In the genomic region with DNA sequence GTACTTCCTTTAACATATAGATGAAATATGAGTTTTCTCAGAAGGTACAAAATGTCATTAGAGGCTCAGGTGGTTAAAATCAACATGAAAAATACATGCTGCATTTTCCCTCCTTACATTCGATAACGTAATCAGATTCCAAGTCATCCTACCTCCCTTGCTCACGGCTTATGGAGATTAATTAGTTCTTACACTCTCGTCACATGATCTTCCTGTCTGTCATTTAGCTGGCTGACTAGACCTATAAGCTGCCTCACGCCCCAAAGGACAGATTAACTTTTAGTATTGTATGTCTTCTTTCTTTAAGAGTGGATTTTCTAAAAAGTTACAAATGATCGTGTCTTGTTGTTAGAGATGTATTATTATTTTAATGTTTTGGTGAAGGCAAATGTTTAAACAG, we compare ENCODE assay signal across 29 mouse cellular contexts.
DNase-seq lines count a peak whose midpoint lies in the region; ATAC-seq lines count a peak whose summit lies in the region.
"Had no signal": no experiment of that assay in that cellular context is flagged by ENCODE, and none has a peak within 500 bp of the region (broad histone marks: within the 10 kb centered on the region; RNA-seq: fewer than 3 reads in every experiment).

No protein-coding gene starts in this region.

- DNase-seq in embryonic facial prominence, embryonic 14.5 days (ENCODE audit: low spot score): peak; percentile 52
- DNase-seq in embryonic facial prominence, embryonic 10.5 days (ENCODE audit: low spot score): no peak
- DNase-seq in hindbrain, embryonic 11.5 days (ENCODE audit: low spot score): peak; percentile 4
- no peak for DNase-seq in neural tube, embryonic 10.5 days (ENCODE audit: extremely low spot score, low spot score)
- no peak for DNase-seq in thymus, postnatal 10 days (ENCODE audit: low spot score in 2 of 2)
- DNase-seq: adrenal gland, adult 8-10 months; cerebellum, adult 8-10 months; cerebellum, postnatal 25 days; gastrocnemius, postnatal 14 days; heart, postnatal 4 days; kidney, adult 18-20 months; kidney, postnatal 4 days; left cerebral cortex, postnatal 4 days; liver, postnatal 0 days; lung, postnatal 36 days; right cerebral cortex, adult 18-20 months; spleen, adult 18-20 months; thymus, adult 18-20 months; thymus, postnatal 36 days had no signal

- no peak overlapping the region for H3K4me2 ChIP-seq in embryonic facial prominence, embryonic 14.5 days (ENCODE audit: low read depth, low read length)
- H3K4me2 ChIP-seq in hindbrain, embryonic 11.5 days (replicated peaks; ENCODE audit: low read depth, low read length): no peak overlapping the region
- no peak overlapping the region for H3K4me2 ChIP-seq in hindbrain, embryonic 16.5 days (ENCODE audit: low read length)
- H3K4me2 ChIP-seq in neural tube, embryonic 14.5 days (ENCODE audit: low read depth, low read length): no peak overlapping the region
- H3K4me2 ChIP-seq: heart, embryonic 11.5 days; hindbrain, embryonic 14.5 days; liver, embryonic 12.5 days; midbrain, embryonic 15.5 days; neural tube, embryonic 13.5 days had no signal

- WGBS in embryonic facial prominence, embryonic 14.5 days: 52% methylated on average over 6 of the region's 6 CpGs
- 59% methylated on average over 6 of the region's 6 CpGs for WGBS in embryonic facial prominence, embryonic 10.5 days
- 55% methylated on average over 6 of the region's 6 CpGs for WGBS in hindbrain, embryonic 11.5 days
- WGBS in hindbrain, embryonic 16.5 days: 39% methylated on average over 6 of the region's 6 CpGs
- 41% methylated on average over 6 of the region's 6 CpGs for WGBS in neural tube, embryonic 14.5 days

- ATAC-seq in embryonic facial prominence, embryonic 14.5 days (ENCODE audit: low read depth): 0 out of 2 replicates have a peak, but pooled peaks have one; percentile 55
- ATAC-seq in hindbrain, embryonic 11.5 days (ENCODE audit: low FRiP score): peak; percentile 55; the same call in 1 of the 2 replicates
- no peak for ATAC-seq in hindbrain, embryonic 16.5 days
- peak; percentile 62; the same call in 1 of the 2 replicates for ATAC-seq in neural tube, embryonic 14.5 days (ENCODE audit: low read depth)
- ATAC-seq: inflammation-experienced regulatory T-cells, adult 6 months; liver, embryonic 12.5 days; liver, postnatal 0 days; midbrain, embryonic 15.5 days had no signal

- no peaks in the 10 kb centered on the region for H3K9me3 ChIP-seq in embryonic facial prominence, embryonic 14.5 days (ENCODE audit: control insufficient read depth, low read length)
- no peaks in the 10 kb centered on the region for H3K9me3 ChIP-seq in embryonic facial prominence, embryonic 10.5 days
- H3K9me3 ChIP-seq in hindbrain, embryonic 11.5 days (ENCODE audit: control insufficient read depth, low read length): no peaks in the 10 kb centered on the region
- H3K9me3 ChIP-seq in hindbrain, embryonic 16.5 days (ENCODE audit: control insufficient read depth, low read length): no peaks in the 10 kb centered on the region
- H3K9me3 ChIP-seq in neural tube, embryonic 14.5 days (ENCODE audit: control insufficient read depth, low read length): no peaks in the 10 kb centered on the region
- H3K9me3 ChIP-seq: G1E; liver, embryonic 12.5 days; midbrain, embryonic 15.5 days; neural tube, embryonic 13.5 days had no signal

- no peaks in the 10 kb centered on the region for H3K36me3 ChIP-seq in embryonic facial prominence, embryonic 14.5 days (ENCODE audit: control insufficient read depth, insufficient read depth, low read length)
- no peaks in the 10 kb centered on the region for H3K36me3 ChIP-seq in embryonic facial prominence, embryonic 10.5 days (replicated peaks)
- H3K36me3 ChIP-seq in hindbrain, embryonic 11.5 days (ENCODE audit: control insufficient read depth, insufficient read depth, low read length): no peaks in the 10 kb centered on the region
- no peaks in the 10 kb centered on the region for H3K36me3 ChIP-seq in hindbrain, embryonic 16.5 days (ENCODE audit: control insufficient read depth, insufficient read depth, low read length)
- no peaks in the 10 kb centered on the region for H3K36me3 ChIP-seq in neural tube, embryonic 14.5 days (ENCODE audit: control insufficient read depth, insufficient read depth, low read length)
- H3K36me3 ChIP-seq: G1E; liver, embryonic 12.5 days; midbrain, embryonic 15.5 days; neural tube, embryonic 13.5 days had no signal

- H3K27ac ChIP-seq in embryonic facial prominence, embryonic 14.5 days (replicated peaks; ENCODE audit: low read depth, low read length): no peak overlapping the region
- H3K27ac ChIP-seq in embryonic facial prominence, embryonic 10.5 days (replicated peaks): no peak overlapping the region
- no peak overlapping the region for H3K27ac ChIP-seq in hindbrain, embryonic 11.5 days (ENCODE audit: low read depth, low read length)
- no peak overlapping the region for H3K27ac ChIP-seq in hindbrain, embryonic 16.5 days (ENCODE audit: low read depth, low read length)
- H3K27ac ChIP-seq in neural tube, embryonic 14.5 days (ENCODE audit: low read depth, low read length): no peak overlapping the region
- H3K27ac ChIP-seq: hindbrain, embryonic 14.5 days; liver, embryonic 12.5 days; midbrain, embryonic 15.5 days; neural tube, embryonic 13.5 days had no signal

- H3K9ac ChIP-seq in embryonic facial prominence, embryonic 14.5 days (ENCODE audit: low read depth, low read length): no peak overlapping the region
- H3K9ac ChIP-seq in hindbrain, embryonic 11.5 days (ENCODE audit: low read depth, low read length): no peak overlapping the region
- H3K9ac ChIP-seq in hindbrain, embryonic 16.5 days (ENCODE audit: low read depth, low read length): no peak overlapping the region
- no peak overlapping the region for H3K9ac ChIP-seq in neural tube, embryonic 14.5 days (replicated peaks; ENCODE audit: low read depth, low read length)
- H3K9ac ChIP-seq: hindbrain, embryonic 14.5 days; liver, embryonic 12.5 days; liver, postnatal 0 days; midbrain, embryonic 15.5 days; neural tube, embryonic 13.5 days had no signal

- H3K4me3 ChIP-seq in embryonic facial prominence, embryonic 14.5 days (ENCODE audit: low read depth, low read length): no peak overlapping the region
- H3K4me3 ChIP-seq in embryonic facial prominence, embryonic 10.5 days: no peak overlapping the region
- no peak overlapping the region for H3K4me3 ChIP-seq in hindbrain, embryonic 11.5 days (ENCODE audit: low read depth, low read length)
- no peak overlapping the region for H3K4me3 ChIP-seq in hindbrain, embryonic 16.5 days (ENCODE audit: low read length)
- H3K4me3 ChIP-seq in neural tube, embryonic 14.5 days (ENCODE audit: low read depth, low read length): no peak overlapping the region
- H3K4me3 ChIP-seq: liver, embryonic 12.5 days; midbrain, embryonic 15.5 days; myocyte; neural tube, embryonic 13.5 days had no signal

- no peaks in the 10 kb centered on the region for H3K27me3 ChIP-seq in embryonic facial prominence, embryonic 14.5 days (replicated peaks; ENCODE audit: control insufficient read depth, insufficient read depth, low read length)
- H3K27me3 ChIP-seq in embryonic facial prominence, embryonic 10.5 days (replicated peaks; ENCODE audit: low read depth, poor library complexity, severe bottlenecking): no peaks in the 10 kb centered on the region
- no peaks in the 10 kb centered on the region for H3K27me3 ChIP-seq in hindbrain, embryonic 11.5 days (ENCODE audit: control insufficient read depth, insufficient read depth, low read length)
- H3K27me3 ChIP-seq in hindbrain, embryonic 16.5 days (replicated peaks; ENCODE audit: control insufficient read depth, insufficient read depth, low read length): no peaks in the 10 kb centered on the region
- no peaks in the 10 kb centered on the region for H3K27me3 ChIP-seq in neural tube, embryonic 14.5 days (ENCODE audit: control insufficient read depth, insufficient read depth, low read length)
- H3K27me3 ChIP-seq: liver, embryonic 12.5 days; midbrain, embryonic 15.5 days; neural tube, embryonic 13.5 days had no signal

- no peaks in the 10 kb centered on the region; the same call in 1 of the 2 replicates for H3K4me1 ChIP-seq in embryonic facial prominence, embryonic 14.5 days (ENCODE audit: control insufficient read depth, insufficient read depth, low read length)
- peaks cover 17% of the 10 kb centered on the region for H3K4me1 ChIP-seq in embryonic facial prominence, embryonic 10.5 days
- no peaks in the 10 kb centered on the region; the same call in 1 of the 2 replicates for H3K4me1 ChIP-seq in hindbrain, embryonic 11.5 days (replicated peaks; ENCODE audit: control insufficient read depth, insufficient read depth, low read length)
- no peaks in the 10 kb centered on the region for H3K4me1 ChIP-seq in hindbrain, embryonic 16.5 days (ENCODE audit: control insufficient read depth, insufficient read depth, low read depth, low read length)
- H3K4me1 ChIP-seq in neural tube, embryonic 14.5 days (ENCODE audit: control insufficient read depth, insufficient read depth, low read length): no peaks in the 10 kb centered on the region
- H3K4me1 ChIP-seq: liver, embryonic 12.5 days had no signal

Comparison
In these comparisons a context has a peak if more than half of its experiments do, and no peak if none do; other contexts are left out.
1. DNase-seq: peak in embryonic facial prominence, embryonic 14.5 days (single experiment) and hindbrain, embryonic 11.5 days (single experiment); none in embryonic facial prominence, embryonic 10.5 days (single experiment), neural tube, embryonic 10.5 days (single experiment) and thymus, postnatal 10 days (0 of 2).